Mouse (Mus musculus): ENCODE measurements at regions not wholly inside any gene's neighbourhood (a gene's known extent, or its start where the extent isn't known, plus 50 kb on each side); places are given as distances from the start of the nearest gene placed in this dataset.
"Not testable (repeated sequence)": the region's sequence is repeated elsewhere in the genome, so short reads cannot be mapped to it uniquely, and the experiment has no call there.

DNA sequence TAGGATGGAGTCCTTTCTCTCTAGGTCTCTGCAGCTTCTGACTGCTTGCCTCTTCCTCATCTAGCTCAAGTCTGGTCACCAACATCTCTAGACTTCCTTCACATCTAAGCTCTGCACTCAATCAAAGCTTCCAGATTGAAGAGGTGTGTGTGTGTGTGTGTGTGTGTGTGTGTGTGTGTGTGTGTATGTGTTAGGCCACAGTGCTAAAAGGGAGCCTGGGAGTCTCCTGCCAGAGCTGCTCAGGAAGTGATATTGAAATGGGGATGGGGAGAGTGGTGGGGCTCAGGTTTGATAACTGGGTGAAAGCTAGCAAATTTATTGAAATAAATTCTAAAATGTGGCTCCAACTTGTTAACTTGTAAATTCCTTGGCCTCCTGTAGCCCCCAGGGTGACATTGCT lies 73.3 kb downstream of the Gm31371 start:
- DNase-seq (ENCODE audit: low read depth, low spot score): not testable (repeated sequence)

DNA sequence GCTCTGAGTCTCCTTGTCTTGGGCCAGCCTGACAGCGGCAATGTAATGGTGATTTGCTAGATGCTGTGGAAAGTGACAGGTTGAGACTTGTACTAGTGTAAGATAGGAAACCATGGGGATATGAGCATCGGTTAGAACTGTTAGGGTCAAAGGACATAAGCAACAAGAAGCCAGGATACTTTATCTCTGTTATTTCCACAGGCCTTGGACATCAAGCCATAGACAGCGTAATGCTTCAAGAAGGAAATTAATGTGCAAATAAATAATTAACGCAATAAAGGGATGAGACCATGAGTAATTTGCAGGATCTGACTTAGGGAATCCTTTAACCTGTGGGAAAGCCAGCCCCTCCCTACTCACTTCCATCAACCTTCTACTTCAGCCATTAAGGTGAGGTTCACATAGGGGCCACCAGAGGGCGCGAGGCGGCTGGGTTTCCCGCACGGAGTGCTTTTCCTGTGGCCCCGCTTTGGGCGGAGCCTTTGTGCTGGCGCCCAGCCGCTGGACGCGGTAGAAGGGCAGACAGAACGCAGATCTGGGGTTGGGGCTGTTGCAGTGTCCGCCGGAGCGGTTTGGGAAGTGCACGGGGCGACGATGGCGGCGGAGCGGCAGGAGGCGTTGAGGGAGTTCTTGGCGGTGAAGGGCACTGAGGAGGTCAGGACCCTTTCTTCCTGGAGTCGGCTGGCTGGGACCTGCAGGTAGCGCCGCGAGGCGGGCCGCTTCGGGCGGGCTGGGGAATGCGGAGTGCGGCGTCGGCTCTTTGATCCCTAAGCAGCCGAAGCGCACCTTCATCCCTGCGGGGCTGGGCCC lies 76.5 kb downstream of the Gm31371 start:
- peak; percentile 61 for DNase-seq (ENCODE audit: low read depth, low spot score)

DNA sequence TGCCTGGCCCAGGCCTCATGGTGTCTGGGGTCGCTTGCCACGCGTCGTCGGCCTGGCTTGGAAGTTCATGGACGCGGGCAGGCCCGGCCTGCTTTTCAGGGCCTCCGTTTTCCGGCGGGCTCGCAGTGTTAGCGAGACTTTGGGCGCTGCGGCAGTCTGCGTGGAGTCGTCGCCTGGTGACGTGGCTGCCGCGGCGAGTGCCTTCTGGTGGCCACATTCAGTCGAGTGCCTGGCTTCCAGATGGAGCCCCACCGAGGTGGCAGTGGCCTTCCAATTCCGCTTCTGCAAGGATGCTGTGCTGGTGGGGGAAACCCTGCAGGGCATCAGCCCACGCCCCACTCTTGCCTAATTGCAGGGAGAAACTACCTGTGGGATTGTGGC lies 77.1 kb downstream of the Gm31371 start:
- DNase-seq (ENCODE audit: low read depth, low spot score): not testable (repeated sequence)

DNA sequence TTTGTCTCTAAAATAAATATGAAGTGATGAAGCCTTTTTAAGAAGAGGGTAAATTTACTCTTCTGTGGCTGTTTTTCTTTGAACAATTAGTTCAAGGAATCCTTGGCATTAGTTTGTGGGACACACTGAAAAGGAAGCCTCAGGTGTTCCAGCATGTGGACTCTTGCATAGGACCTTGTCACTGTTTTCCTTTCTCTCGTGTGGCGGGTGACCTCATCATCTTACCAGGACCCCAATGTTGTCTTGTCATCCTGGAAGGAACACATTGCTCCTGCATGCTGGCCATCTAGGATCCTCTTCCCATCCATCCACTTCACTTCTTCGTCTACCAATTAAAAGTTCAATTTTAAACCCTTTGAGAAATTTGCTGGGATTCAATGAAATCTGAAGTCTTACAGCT lies 104.9 kb downstream of the Gm31371 start:
- DNase-seq (ENCODE audit: low read depth, low spot score): not testable (repeated sequence)

DNA sequence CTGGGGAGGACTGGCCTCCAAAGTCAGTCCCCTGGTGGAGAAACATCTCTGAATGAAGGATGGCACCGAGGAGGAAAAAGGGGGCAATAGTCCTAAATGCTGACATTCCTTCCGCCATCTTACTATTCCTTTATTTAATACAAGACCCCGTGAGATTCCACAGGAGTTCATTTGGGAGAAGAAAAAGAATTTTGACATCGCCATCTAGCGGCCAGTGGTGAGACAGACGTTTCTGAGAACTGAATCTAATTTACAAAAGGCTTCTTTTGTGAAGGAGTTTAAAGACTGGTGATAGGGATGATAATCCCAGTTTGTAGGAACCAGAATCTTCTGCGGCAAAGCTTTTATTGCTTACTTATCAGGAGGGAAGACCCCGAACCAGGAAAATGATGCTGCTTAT lies 107.8 kb downstream of the Gm31371 start:
- not testable (repeated sequence) for DNase-seq (ENCODE audit: low read depth, low spot score)

DNA sequence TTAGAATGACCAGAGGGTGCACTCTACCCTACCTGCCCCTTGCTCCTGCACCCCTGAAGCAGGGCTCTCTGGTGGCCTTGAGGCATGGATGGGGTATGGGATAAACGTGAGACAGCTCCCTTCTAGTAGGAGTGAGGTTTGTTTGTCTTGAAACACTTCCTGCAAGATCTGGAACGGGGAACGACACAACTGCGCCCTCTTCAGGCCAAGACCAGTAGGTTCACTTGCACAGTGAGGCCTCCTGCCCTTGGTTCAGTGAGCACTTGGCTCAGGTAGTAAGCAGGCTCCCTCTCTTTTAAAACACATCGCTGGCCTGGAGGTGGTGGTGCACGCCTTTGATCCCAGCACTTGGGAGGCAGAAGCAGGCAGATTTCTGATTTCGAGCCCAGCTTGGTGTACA lies 110.1 kb downstream of the Gm31371 start:
- DNase-seq (ENCODE audit: low read depth, low spot score): not testable (repeated sequence)

DNA sequence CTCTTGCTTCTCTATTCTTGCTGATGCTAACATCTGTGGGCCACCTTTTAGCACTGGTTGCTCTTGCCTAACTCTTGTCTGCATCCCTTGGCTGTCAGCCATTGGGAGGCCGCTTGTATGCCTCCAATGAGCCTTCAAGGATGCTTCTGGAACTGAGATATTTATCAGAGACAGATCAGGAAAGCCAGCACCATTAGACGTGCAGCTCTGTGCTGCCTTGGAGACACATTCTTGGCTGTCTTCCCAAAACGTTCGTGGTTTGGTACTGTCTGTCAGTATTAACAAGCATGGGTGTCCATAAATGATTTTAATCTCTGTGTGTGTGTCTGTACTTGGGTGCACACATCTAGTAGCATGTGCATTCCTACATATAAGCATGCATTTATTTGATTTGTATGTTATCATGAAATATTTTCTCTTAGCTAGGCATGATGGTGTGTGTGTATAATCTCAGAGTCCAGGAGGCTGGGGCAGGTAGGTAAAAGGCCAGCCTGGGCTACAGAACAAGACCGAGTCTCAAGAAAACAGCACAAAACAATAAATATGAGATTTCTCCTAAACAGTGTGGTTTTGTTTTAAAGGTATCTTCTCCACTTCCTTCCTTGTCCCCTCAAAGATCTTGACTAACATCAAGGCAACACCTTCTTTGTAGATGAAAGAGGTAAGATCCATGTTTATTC lies 111.4 kb downstream of the Gm31371 start:
- not testable (repeated sequence) for DNase-seq (ENCODE audit: low read depth, low spot score)

DNA sequence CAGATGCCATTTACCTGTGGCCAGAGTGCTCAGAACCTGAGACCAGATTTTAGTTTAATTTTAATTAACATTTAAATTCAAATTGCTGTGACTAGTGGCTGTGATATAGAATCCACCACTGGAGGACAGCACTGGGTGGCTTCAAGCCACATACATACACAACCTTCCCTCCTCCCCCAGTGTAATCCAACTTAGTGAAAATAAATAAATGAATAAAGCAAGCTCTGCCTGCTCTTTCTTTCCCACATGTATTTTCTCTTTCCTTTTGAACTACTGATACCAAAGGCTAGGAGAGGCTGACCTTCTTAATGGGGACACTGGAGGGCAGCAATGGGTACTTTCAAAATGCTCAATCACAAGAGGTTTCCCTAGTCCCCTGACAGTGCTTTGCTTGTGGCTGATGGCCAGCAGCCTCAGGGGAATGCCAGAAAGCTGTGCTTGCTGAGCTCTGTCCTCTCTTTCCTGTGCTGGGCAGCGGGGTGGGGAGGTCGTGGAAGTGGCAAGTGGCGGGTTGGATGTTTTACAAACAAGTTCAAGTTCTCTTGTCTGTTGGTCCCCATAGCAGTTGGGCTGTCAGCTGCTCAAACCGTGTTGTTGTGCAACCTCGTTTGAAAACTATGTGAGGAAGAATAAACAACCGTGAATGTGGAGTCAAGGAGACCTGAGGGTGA lies 112.4 kb downstream of the Gm31371 start:
- DNase-seq (ENCODE audit: low read depth, low spot score): not testable (repeated sequence)

DNA sequence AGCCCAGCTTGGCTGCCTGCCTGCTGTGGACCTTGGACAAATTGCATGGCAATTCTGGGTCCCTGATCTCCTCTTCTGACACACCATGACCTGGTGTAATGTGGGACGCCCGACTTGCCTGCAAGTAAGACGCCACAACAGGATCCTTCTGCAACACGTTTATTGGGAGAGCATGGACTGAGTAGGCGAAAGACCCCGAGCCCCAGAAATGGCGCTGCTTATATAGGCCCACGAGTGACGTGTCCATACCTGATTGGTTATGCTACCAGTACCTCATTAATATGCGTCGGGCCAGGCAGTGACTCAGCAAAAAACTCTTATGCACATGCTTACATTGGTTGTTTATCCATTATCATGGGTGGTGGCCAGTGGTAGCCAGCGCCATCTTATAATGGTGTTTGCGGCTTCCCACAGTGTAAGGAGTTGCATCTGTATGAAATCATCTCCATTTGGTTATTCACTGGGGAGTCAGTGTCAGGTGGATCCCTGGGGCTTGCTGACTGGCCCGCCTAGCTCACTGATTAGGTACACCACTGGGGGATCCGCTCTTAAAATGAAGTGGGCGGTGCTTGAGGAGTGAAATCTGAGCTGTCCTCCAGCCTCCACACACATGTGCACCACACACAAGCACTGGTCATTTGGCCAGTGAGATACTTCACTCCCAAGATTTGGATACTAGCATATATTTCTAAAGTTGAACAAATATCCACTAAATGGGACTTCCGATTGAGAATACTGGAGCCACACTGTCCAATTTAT lies 113.1 kb downstream of the Gm31371 start:
- DNase-seq (ENCODE audit: low read depth, low spot score): not testable (repeated sequence)

DNA sequence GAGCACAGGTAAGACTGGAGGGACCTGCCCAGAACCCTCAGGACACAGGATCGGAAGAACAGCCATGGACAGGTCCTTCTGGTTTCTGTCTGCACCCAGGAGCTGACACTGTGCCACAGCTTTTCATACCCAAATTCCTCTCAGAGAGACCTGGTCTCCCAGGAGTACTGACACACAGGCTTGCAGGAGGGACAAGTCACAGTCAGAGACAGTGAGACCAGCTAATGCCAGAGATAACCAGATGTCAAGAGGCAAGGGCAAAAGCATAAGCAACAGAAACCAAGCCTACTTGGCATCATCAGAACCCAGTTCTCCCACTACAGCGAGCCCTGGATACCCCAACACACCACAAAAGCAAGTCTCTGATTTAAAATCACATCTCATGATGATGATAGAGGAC lies 122.3 kb downstream of the Gm31371 start:
- not testable (repeated sequence) for DNase-seq (ENCODE audit: low read depth, low spot score)

DNA sequence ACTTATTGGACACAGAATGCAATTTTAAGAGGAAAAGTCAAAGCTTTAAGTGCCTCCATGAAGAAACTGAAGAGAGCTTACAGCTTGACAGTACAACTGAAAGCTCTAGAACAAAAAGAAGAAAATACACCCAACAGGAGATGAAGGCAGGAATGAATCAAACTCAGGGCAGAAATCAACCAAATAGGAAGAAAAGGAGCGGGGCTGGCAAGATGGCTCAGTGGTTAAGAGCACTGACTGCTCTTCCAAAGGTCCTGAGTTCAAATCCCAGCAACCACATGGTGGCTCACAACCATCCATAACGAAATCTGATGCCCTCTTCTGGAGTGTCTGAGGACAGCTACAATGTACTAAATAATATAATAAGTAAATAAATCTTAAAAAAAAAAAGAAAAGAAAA lies 124.8 kb downstream of the Gm31371 start:
- DNase-seq (ENCODE audit: low read depth, low spot score): not testable (repeated sequence)

DNA sequence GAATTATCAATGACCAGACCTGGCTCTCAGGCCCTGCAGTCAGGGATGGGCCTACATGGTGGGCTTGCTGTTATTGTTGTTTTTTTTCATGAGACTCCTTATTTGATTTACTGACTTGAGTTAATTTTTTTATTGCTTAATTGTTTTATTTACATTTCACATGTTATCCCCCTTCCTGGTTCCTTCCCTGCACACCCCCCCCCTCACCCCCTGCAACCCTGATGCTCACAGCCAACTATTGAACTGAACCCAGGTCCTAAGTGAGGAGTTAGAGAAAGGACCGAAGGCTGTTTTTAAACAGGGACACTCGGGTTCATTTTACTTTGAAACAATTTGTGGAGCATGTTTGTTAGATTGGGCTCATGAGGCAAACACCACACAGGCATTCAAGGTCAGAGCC lies 126.9 kb downstream of the Gm31371 start:
- DNase-seq (ENCODE audit: low read depth, low spot score): not testable (repeated sequence)

DNA sequence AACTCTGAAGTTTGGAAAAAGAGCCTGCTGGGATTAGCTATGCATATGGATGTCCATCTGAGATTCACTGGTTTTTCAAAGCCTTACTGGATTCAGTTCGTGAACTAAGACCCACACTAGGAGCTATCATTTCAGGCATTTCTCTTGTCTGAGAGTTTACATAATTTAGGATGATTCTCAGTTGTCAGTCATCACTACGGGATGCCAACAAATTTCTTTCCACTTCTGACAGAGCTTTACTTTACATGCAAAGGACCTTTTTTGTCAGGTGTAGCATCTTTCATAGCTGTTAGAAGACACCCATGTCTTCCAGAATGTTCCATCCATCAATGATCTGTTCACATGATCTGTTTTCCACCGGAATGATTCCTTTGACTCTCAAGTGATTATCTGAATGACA lies 154.4 kb downstream of the Gm31371 start:
- not testable (repeated sequence) for DNase-seq (ENCODE audit: low read depth, low spot score)

DNA sequence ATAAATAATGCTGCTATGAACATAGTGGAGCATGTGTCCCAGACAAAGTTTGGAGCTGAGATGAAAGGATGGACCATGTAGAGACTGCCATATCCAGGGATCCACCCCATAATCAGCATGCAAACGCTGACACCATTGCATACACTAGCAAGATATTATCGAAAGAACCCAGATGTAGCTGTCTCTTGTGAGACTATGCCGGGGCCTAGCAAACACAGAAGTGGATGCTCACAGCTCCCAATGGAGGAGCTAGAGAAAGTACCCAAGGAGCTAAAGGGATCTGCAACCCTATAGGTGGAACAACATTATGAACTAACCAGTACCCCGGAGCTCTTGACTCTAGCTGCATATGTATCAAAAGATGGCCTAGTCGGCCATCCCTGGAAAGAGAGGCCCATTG lies 194.9 kb downstream of the Gm31371 start:
- DNase-seq (ENCODE audit: low read depth, low spot score): not testable (repeated sequence)

DNA sequence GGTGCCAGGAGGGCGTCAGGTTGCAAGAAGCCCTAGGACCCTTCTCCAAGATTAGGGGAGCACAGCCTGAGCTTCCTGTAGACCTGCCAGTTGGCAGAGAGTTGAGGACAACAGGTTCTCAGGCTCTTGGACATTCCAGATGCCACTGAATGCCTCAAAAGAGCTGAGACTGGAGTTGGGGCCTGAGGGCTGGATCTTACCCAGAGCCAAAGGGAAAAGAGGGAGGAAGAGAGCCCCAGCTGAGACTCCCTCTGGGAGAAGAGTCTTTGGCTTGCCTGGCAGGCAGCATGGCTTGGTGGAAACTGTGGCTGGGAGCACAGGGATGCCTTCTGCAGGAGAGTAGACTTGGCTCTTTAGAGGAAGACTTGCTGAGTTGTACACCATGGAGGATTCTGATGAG lies 197.0 kb downstream of the Gm31371 start:
- not testable (repeated sequence) for DNase-seq (ENCODE audit: low read depth, low spot score)

DNA sequence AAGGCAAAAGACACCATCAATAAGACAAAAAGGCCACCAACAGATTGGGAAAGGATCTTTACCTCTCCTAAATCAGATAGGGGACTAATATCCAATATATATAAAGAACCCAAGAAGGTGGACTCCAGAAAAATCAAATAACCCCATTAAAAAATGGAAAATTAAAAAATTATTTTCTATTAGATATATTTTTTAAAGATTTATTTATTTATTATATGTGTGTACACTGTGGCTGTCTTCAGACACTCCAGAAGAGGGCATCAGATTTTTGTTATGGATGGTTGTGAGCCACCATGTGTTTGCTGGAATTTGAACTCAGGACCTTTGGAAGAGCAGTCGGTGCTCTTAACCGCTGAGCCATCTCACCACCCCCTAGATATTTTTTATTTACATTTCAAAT lies 199.2 kb downstream of the Gm31371 start:
- not testable (repeated sequence) for DNase-seq (ENCODE audit: low read depth, low spot score)

DNA sequence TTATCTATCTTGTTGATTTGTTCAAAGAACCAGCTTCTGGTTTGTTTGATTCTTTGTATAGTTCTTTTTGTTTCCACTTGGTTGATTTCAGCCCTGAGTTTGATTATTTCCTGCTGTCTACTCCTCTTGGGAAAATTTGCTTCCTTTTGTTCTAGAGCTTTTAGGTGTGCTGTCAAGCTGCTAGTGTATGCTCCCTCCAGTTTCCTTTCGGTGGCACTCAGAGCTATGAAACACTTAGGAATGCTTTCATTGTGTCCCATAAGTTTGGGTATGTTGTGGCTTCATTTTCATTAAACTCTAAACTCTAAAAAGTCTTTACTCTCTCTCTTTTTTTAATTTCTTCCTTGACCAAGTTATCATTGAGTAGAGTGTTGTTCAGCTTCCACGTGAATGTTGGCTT lies 204.0 kb downstream of the Gm31371 start:
- DNase-seq (ENCODE audit: low read depth, low spot score): not testable (repeated sequence)

DNA sequence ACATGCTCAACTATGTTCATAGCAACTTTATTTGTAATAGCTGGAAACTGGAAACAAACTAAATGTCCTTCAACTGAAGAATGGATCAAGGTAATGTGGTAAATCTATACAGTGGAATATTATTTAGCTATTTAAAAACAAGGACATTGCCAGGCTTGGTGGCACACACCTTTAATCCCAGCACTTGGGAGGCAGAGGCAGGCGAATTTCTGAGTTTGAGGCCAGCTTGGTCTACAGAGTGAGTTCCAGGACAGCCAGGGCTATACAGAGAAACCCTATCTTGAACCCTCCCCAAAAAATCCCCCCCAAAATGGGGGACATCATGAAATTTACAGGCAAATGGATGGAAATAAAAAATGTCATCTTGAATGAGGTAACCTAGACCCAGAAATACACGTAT lies 213.6 kb downstream of the Gm31371 start:
- not testable (repeated sequence) for DNase-seq (ENCODE audit: low read depth, low spot score)

DNA sequence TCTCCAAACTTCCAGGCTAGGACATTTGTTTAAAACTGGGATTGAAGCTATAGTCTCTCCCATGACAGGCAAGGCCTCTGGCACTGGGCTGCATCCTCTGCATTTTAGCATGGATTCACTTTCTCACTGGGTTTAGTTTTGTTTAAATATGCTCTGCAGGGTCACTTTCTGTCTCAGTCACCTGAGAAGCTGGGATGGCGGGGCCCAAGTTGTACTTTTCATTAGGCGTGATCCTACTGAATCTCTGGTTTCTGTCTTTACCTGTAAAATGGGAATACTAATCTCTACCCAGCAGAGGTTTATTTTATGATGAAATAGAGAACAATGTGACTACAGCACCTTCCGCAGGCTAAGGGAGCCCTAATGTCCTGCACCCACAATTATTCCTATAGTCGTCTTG lies 216.4 kb downstream of the Gm31371 start:
- not testable (repeated sequence) for DNase-seq (ENCODE audit: low read depth, low spot score)

DNA sequence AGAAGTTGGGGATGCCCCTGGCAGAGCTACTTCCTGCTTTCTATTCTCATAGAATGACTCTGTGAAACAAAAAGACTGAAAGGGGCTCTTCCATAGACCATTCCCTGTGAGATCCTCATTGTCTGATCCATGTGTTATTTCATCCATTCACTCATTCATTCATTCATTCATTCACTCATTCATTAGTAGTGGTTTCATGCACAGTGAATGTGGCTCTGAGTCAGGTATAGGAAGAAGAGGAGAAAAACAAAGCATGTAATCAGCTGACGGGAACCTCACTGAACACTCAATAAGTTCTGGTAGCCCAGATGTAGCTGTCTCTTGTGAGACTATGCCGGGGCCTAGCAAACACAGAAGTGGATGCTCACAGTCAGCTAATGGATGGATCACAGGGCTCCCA lies 217.0 kb downstream of the Gm31371 start:
- DNase-seq (ENCODE audit: low read depth, low spot score): not testable (repeated sequence)

DNA sequence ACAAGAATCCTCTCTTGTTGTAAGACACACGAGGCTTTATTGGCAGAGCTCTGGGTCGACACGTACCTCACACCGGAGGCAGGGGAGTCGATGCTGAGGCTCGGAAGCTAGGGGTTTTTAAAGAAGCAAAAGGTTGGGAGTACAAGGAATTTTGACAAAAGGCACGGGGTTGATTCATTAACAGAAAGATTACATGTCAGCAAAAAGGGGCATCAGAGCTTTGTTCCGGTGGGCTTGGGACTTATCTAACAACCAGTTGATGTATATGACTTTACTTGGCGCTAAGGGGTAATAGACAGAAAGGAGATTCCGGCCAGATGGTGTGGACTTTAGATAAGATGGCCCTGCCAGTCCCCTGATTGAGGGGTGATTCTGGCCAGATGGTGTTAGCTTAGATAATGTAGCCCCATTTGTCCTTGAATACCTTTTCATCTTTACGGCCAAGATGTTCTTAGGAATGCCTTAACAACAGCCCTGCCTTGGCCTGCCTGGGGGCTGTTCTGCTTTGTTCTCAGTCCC lies 218.3 kb downstream of the Gm31371 start:
- not testable (repeated sequence) for DNase-seq (ENCODE audit: low read depth, low spot score)

Measured in retina, postnatal 7 days (tissue).